In the genomic region with DNA sequence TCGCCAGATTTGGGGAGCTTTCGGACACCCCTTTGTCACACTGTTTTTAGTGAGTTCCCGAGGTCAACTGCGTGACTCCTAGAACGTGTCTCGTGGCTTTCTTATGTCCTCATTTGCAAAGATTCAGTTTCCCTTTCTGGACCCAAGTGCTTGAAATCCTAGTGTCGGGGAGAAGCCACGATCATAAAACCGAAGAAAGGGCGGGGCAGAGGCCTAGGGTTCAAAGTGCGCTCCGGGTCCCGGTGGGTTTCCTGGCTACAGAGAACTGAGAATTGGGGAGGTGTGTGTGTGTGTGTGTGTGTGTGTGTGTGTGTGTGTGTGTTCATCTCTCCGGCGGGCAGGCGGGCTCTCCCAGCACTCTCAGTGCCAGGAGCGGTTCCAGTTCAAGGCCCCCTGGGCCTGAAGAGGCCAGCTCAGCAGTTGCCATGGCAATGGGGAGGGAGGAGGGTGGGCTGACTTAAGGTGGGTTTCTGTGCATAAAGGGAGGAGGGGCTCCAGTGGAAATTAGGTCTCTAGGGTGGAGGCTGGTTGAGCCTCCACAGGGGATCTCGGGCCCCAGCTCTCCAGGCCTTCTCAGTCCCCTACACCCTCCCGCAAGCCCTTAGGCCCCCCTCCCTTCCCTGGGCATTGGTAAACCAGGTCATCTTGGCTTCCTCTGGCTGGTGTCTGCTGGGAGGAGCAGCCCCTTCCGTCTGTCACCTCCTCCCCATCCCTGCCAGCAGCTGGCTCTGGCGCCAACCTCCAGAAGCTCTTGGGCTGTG, we compare ENCODE assay signal across 8 mouse cellular contexts. TPM values are rescaled to one million over a fixed set of nuclear protein-coding genes. Genes with fewer than 3 reads are reported as not detected.
A peak's percentile ranks its signal among the peaks of the same experiment; 100 is the strongest.
DNase-seq lines count a peak whose midpoint lies in the region; ATAC-seq and TF ChIP-seq lines count a peak whose summit lies in the region.

No protein-coding gene starts in this region.

- no peaks in the 10 kb centered on the region for H3K27me3 ChIP-seq in limb, embryonic 14.5 days (ENCODE audit: control insufficient read depth, insufficient read depth, low read length)
- H3K27me3 ChIP-seq in neural tube, embryonic 12.5 days (replicated peaks) = peaks cover 14% of the 10 kb centered on the region

- WGBS in limb, embryonic 14.5 days = 10% methylated on average over 18 of the region's 21 CpGs
- WGBS in neural tube, embryonic 12.5 days = 3% methylated on average over 21 of the region's 21 CpGs

- TF ChIP-seq POLR2A in limb, embryonic 14.5 days (IDR thresholded peaks at IDR 0.05; ENCODE audit: borderline replicate concordance, extremely low read depth, insufficient read depth, insufficient read length) = no peak

- H3K36me3 ChIP-seq in limb, embryonic 14.5 days (ENCODE audit: control insufficient read depth, insufficient read depth, low read length) = no peaks in the 10 kb centered on the region; the same call in 1 of the 2 replicates
- H3K36me3 ChIP-seq in neural tube, embryonic 12.5 days = no peaks in the 10 kb centered on the region

- peak; percentile 35 for ATAC-seq in granulocyte monocyte progenitor cell, adult 5-6 weeks (replicated peaks; ENCODE audit: poor library complexity, severe bottlenecking)
- no peak for ATAC-seq in limb, embryonic 14.5 days (ENCODE audit: low FRiP score, low read depth)
- peak; percentile 59 for ATAC-seq in neural tube, embryonic 12.5 days (ENCODE audit: low FRiP score, low read depth)
- no peak for ATAC-seq in megakaryocyte-erythroid progenitor cell, adult 5-6 weeks (replicated peaks; ENCODE audit: low FRiP score, low TSS enrichment, poor library complexity, severe bottlenecking)

- H3K27ac ChIP-seq in limb, embryonic 14.5 days (replicated peaks; ENCODE audit: low read depth, low read length) = no peak overlapping the region
- H3K27ac ChIP-seq in neural tube, embryonic 12.5 days = 0 out of 2 replicates have a peak overlapping the region, but pooled peaks have one; percentile 3

- peaks cover 9% of the 10 kb centered on the region; the same call in 1 of the 2 replicates for H3K4me1 ChIP-seq in limb, embryonic 14.5 days (ENCODE audit: control insufficient read depth, insufficient read depth, low read length)
- peaks cover 17% of the 10 kb centered on the region for H3K4me1 ChIP-seq in neural tube, embryonic 12.5 days

- H3K4me3 ChIP-seq in limb, embryonic 14.5 days (replicated peaks; ENCODE audit: low read length) = peak overlapping the region; percentile 64
- H3K4me3 ChIP-seq in neural tube, embryonic 12.5 days = peak overlapping the region; percentile 52; the same call in 1 of the 2 replicates

- peak overlapping the region; percentile 32 for H3K9ac ChIP-seq in limb, embryonic 14.5 days (ENCODE audit: low read depth, low read length, severe bottlenecking)
- peak overlapping the region; percentile 33; the same call in 1 of the 2 replicates for H3K9ac ChIP-seq in neural tube, embryonic 12.5 days

- no peaks in the 10 kb centered on the region for H3K9me3 ChIP-seq in limb, embryonic 14.5 days (ENCODE audit: control insufficient read depth, low read length)
- no peaks in the 10 kb centered on the region for H3K9me3 ChIP-seq in neural tube, embryonic 12.5 days

- peak; percentile 35 to 43 for DNase-seq in spleen, postnatal 36 days (ENCODE audit: low spot score in 2 of 2)
- DNase-seq in spleen, postnatal 4 days (ENCODE audit: low spot score in 2 of 2) = no peak
- DNase-seq in cerebellum, postnatal 10 days = peak; percentile 81 to 85
- DNase-seq in limb, embryonic 14.5 days (ENCODE audit: low spot score) = no peak
- DNase-seq in c-Kit-positive CD71-positive TER-119-positive erythroid progenitor cells, embryonic 14.5 days (ENCODE audit: low spot score) = no peak

- H3K4me2 ChIP-seq in limb, embryonic 14.5 days (replicated peaks; ENCODE audit: low read depth, low read length, severe bottlenecking) = peak overlapping the region; percentile 93
- peak overlapping the region; percentile 83 for H3K4me2 ChIP-seq in neural tube, embryonic 12.5 days (replicated peaks)

RNA-seq across cellular contexts. Expression of a gene that starts 1.4 kb away (rescaled TPM):
- total RNA-seq in granulocyte monocyte progenitor cell, adult 5-6 weeks (2014; fragmentation: Nextera tagmentation) = 43.2 and 82.3 TPM in 2 replicates
- total RNA-seq in granulocyte monocyte progenitor cell, adult 5-6 weeks (2017) = 24.8 and 25.0 TPM in 2 replicates
- polyA plus RNA-seq in limb, embryonic 14.5 days (2012; rRNA removed) = 29.4 and 35.0 TPM in 2 replicates
- polyA plus RNA-seq in limb, embryonic 14.5 days (2014; fragmentation: Nextera tagmentation; extraction: Ambion mirVana) = 14.1 and 17.1 TPM in 2 replicates
- 10.8 and 11.0 TPM in 2 replicates for polyA plus RNA-seq in neural tube, embryonic 12.5 days (2016; fragmentation: Nextera tagmentation; extraction: Ambion mirVana)
- 3.9 and 5.2 TPM in 2 replicates for total RNA-seq in megakaryocyte-erythroid progenitor cell, adult 5-6 weeks (2014; fragmentation: Nextera tagmentation)
- 1.7 and 2.1 TPM in 2 replicates for total RNA-seq in megakaryocyte-erythroid progenitor cell, adult 5-6 weeks (2017)

RNA-seq across cellular contexts. Expression of a gene that starts 30.8 kb away (rescaled TPM):
- total RNA-seq in granulocyte monocyte progenitor cell, adult 5-6 weeks (2014; fragmentation: Nextera tagmentation) = 5.6 TPM in 1 of 2 replicates, not detected in the other
- 1.7 TPM in 1 of 2 replicates, not detected in the other for total RNA-seq in granulocyte monocyte progenitor cell, adult 5-6 weeks (2017)
- polyA plus RNA-seq in limb, embryonic 14.5 days (2012; rRNA removed) = 3.0 and 7.5 TPM in 2 replicates
- polyA plus RNA-seq in limb, embryonic 14.5 days (2014; fragmentation: Nextera tagmentation; extraction: Ambion mirVana) = 11.5 and 14.1 TPM in 2 replicates
- polyA plus RNA-seq in neural tube, embryonic 12.5 days (2016; fragmentation: Nextera tagmentation; extraction: Ambion mirVana) = 1.4 and 2.1 TPM in 2 replicates
- total RNA-seq in megakaryocyte-erythroid progenitor cell, adult 5-6 weeks (2014; fragmentation: Nextera tagmentation) = not detected in 2 replicates
- total RNA-seq in megakaryocyte-erythroid progenitor cell, adult 5-6 weeks (2017) = not detected in 2 replicates

RNA-seq across cellular contexts. Expression of a gene that starts 31.4 kb away (rescaled TPM):
- 156 and 159 TPM in 2 replicates for total RNA-seq in granulocyte monocyte progenitor cell, adult 5-6 weeks (2014; fragmentation: Nextera tagmentation)
- total RNA-seq in granulocyte monocyte progenitor cell, adult 5-6 weeks (2017) = 125 and 128 TPM in 2 replicates
- polyA plus RNA-seq in limb, embryonic 14.5 days (2012; rRNA removed) = 148 and 156 TPM in 2 replicates
- polyA plus RNA-seq in limb, embryonic 14.5 days (2014; fragmentation: Nextera tagmentation; extraction: Ambion mirVana) = 245 and 251 TPM in 2 replicates
- 234 and 249 TPM in 2 replicates for polyA plus RNA-seq in neural tube, embryonic 12.5 days (2016; fragmentation: Nextera tagmentation; extraction: Ambion mirVana)
- 227 and 248 TPM in 2 replicates for total RNA-seq in megakaryocyte-erythroid progenitor cell, adult 5-6 weeks (2014; fragmentation: Nextera tagmentation)
- 163 and 177 TPM in 2 replicates for total RNA-seq in megakaryocyte-erythroid progenitor cell, adult 5-6 weeks (2017)

RNA-seq across cellular contexts. Expression of a gene that starts 46.8 kb away (rescaled TPM):
- total RNA-seq in granulocyte monocyte progenitor cell, adult 5-6 weeks (2014; fragmentation: Nextera tagmentation) = not detected in 2 replicates
- 0.04 TPM in 1 of 2 replicates, not detected in the other for total RNA-seq in granulocyte monocyte progenitor cell, adult 5-6 weeks (2017)
- 0.15 and 1.1 TPM in 2 replicates for polyA plus RNA-seq in limb, embryonic 14.5 days (2012; rRNA removed)
- polyA plus RNA-seq in limb, embryonic 14.5 days (2014; fragmentation: Nextera tagmentation; extraction: Ambion mirVana) = 0.28 and 0.74 TPM in 2 replicates
- 0.10 and 0.19 TPM in 2 replicates for polyA plus RNA-seq in neural tube, embryonic 12.5 days (2016; fragmentation: Nextera tagmentation; extraction: Ambion mirVana)
- total RNA-seq in megakaryocyte-erythroid progenitor cell, adult 5-6 weeks (2014; fragmentation: Nextera tagmentation) = not detected in 2 replicates
- not detected in 2 replicates for total RNA-seq in megakaryocyte-erythroid progenitor cell, adult 5-6 weeks (2017)

RNA-seq across cellular contexts. Expression of a gene that starts 50.8 kb away (rescaled TPM):
- total RNA-seq in granulocyte monocyte progenitor cell, adult 5-6 weeks (2014; fragmentation: Nextera tagmentation) = 31.5 and 33.0 TPM in 2 replicates
- total RNA-seq in granulocyte monocyte progenitor cell, adult 5-6 weeks (2017) = 46.3 and 70.4 TPM in 2 replicates
- 59.4 and 71.7 TPM in 2 replicates for polyA plus RNA-seq in limb, embryonic 14.5 days (2012; rRNA removed)
- polyA plus RNA-seq in limb, embryonic 14.5 days (2014; fragmentation: Nextera tagmentation; extraction: Ambion mirVana) = 31.1 and 33.6 TPM in 2 replicates
- 37.6 and 37.7 TPM in 2 replicates for polyA plus RNA-seq in neural tube, embryonic 12.5 days (2016; fragmentation: Nextera tagmentation; extraction: Ambion mirVana)
- total RNA-seq in megakaryocyte-erythroid progenitor cell, adult 5-6 weeks (2014; fragmentation: Nextera tagmentation) = 64.7 and 67.4 TPM in 2 replicates
- 47.7 and 49.6 TPM in 2 replicates for total RNA-seq in megakaryocyte-erythroid progenitor cell, adult 5-6 weeks (2017)

Comparison
In these comparisons a context has a peak if more than half of its experiments do, and no peak if none do; other contexts are left out.
1. DNase-seq: peak in spleen, postnatal 36 days (2 of 2) and cerebellum, postnatal 10 days (2 of 2); none in spleen, postnatal 4 days (0 of 2), limb, embryonic 14.5 days (single experiment) and c-Kit-positive CD71-positive TER-119-positive erythroid progenitor cells, embryonic 14.5 days (single experiment).
2. ATAC-seq: peak in granulocyte monocyte progenitor cell, adult 5-6 weeks (single experiment) and neural tube, embryonic 12.5 days (single experiment); none in limb, embryonic 14.5 days (single experiment) and megakaryocyte-erythroid progenitor cell, adult 5-6 weeks (single experiment).
3. RNA of a gene that starts 1.4 kb away (total RNA-seq): 24.8 to 82.3 TPM in granulocyte monocyte progenitor cell, adult 5-6 weeks; 1.7 to 5.2 TPM in megakaryocyte-erythroid progenitor cell, adult 5-6 weeks; every median in the first group is over 4 times any median in the second.